Mouse (Mus musculus): ENCODE measurements around the gene Clec11a. TPM values are rescaled to one million over a fixed set of nuclear protein-coding genes. Genes with fewer than 3 reads are reported as not detected.

Gene Clec11a
- total RNA-seq, 2 experiments from 2014 or later, result 0.19 to 1.0 TPM

Other genes with a start within 250 kb of the Clec11a start
- gene Klk1b21, start 204.6 kb downstream of the Clec11a start, total RNA-seq (2015; ENCODE audit: low replicate concordance), result not detected in 2 replicates
- not detected in 2 replicates for gene Klk1b21, start 204.6 kb downstream of the Clec11a start, total RNA-seq (2017; ENCODE audit: low replicate concordance)
- gene Klk1b22, start 194.2 kb downstream of the Clec11a start, total RNA-seq (2015; ENCODE audit: low replicate concordance), result not detected in 2 replicates
- not detected in 2 replicates for gene Klk1b22, start 194.2 kb downstream of the Clec11a start, total RNA-seq (2017; ENCODE audit: low replicate concordance)
- not detected in 2 replicates for gene Klk1b16, start 170.1 kb downstream of the Clec11a start, total RNA-seq (2015; ENCODE audit: low replicate concordance)
- not detected in 2 replicates for gene Klk1b16, start 170.1 kb downstream of the Clec11a start, total RNA-seq (2017; ENCODE audit: low replicate concordance)
- gene Klk1b24, start 118.7 kb downstream of the Clec11a start, total RNA-seq (2015; ENCODE audit: low replicate concordance), result not detected in 2 replicates
- gene Klk1b24, start 118.7 kb downstream of the Clec11a start, total RNA-seq (2017; ENCODE audit: low replicate concordance), result not detected in 2 replicates
- not detected in 2 replicates for gene Klk1b3, start 108.7 kb downstream of the Clec11a start, total RNA-seq (2015; ENCODE audit: low replicate concordance)
- not detected in 2 replicates for gene Klk1b3, start 108.7 kb downstream of the Clec11a start, total RNA-seq (2017; ENCODE audit: low replicate concordance)
- not detected in 2 replicates for gene Klk1b4, start 99.5 kb downstream of the Clec11a start, total RNA-seq (2015; ENCODE audit: low replicate concordance)
- not detected in 2 replicates for gene Klk1b4, start 99.5 kb downstream of the Clec11a start, total RNA-seq (2017; ENCODE audit: low replicate concordance)
- not detected in 2 replicates for gene Klk1b5, start 91.0 kb downstream of the Clec11a start, total RNA-seq (2015; ENCODE audit: low replicate concordance)
- not detected in 2 replicates for gene Klk1b5, start 91.0 kb downstream of the Clec11a start, total RNA-seq (2017; ENCODE audit: low replicate concordance)
- gene Klk1, start 81.5 kb downstream of the Clec11a start, total RNA-seq (2015; ENCODE audit: low replicate concordance), result not detected in 2 replicates
- not detected in 2 replicates for gene Klk1, start 81.5 kb downstream of the Clec11a start, total RNA-seq (2017; ENCODE audit: low replicate concordance)
- gene Gm36864, start 70.7 kb downstream of the Clec11a start, total RNA-seq (2015; ENCODE audit: low replicate concordance), result not detected in 2 replicates
- not detected in 2 replicates for gene Gm36864, start 70.7 kb downstream of the Clec11a start, total RNA-seq (2017; ENCODE audit: low replicate concordance)
- not detected in 2 replicates for gene 1700028J19Rik, start 60.2 kb downstream of the Clec11a start, total RNA-seq (2015; ENCODE audit: low replicate concordance)
- gene 1700028J19Rik, start 60.2 kb downstream of the Clec11a start, total RNA-seq (2017; ENCODE audit: low replicate concordance), result 0.70 TPM in 1 of 2 replicates, not detected in the other
- 8.2 and 9.8 TPM in 2 replicates for gene 2410002F23Rik, start 60.2 kb downstream of the Clec11a start, total RNA-seq (2015; ENCODE audit: low replicate concordance)
- 5.6 and 7.8 TPM in 2 replicates for gene 2410002F23Rik, start 60.2 kb downstream of the Clec11a start, total RNA-seq (2017; ENCODE audit: low replicate concordance)
- not detected in 2 replicates for gene Acp4, start 49.5 kb downstream of the Clec11a start, total RNA-seq (2015; ENCODE audit: low replicate concordance)
- gene Acp4, start 49.5 kb downstream of the Clec11a start, total RNA-seq (2017; ENCODE audit: low replicate concordance), result not detected in 2 replicates
- gene Gm15517, start 45.5 kb downstream of the Clec11a start, total RNA-seq (2015; ENCODE audit: low replicate concordance), result not detected in 2 replicates
- gene Gm15517, start 45.5 kb downstream of the Clec11a start, total RNA-seq (2017; ENCODE audit: low replicate concordance), result not detected in 2 replicates
- gene Shank1, start 3.4 kb upstream of the Clec11a start, total RNA-seq (2015; ENCODE audit: low replicate concordance), result not detected in 2 replicates
- not detected in 2 replicates for gene Shank1, start 3.4 kb upstream of the Clec11a start, total RNA-seq (2017; ENCODE audit: low replicate concordance)
- not detected in 2 replicates for gene Syt3, start 77.2 kb upstream of the Clec11a start, total RNA-seq (2015; ENCODE audit: low replicate concordance)
- not detected in 2 replicates for gene Syt3, start 77.2 kb upstream of the Clec11a start, total RNA-seq (2017; ENCODE audit: low replicate concordance)
- not detected in 2 replicates for gene 1700008O03Rik, start 78.9 kb upstream of the Clec11a start, total RNA-seq (2015; ENCODE audit: low replicate concordance)
- not detected in 2 replicates for gene 1700008O03Rik, start 78.9 kb upstream of the Clec11a start, total RNA-seq (2017; ENCODE audit: low replicate concordance)
- gene Lrrc4b, start 122.1 kb upstream of the Clec11a start, total RNA-seq (2015; ENCODE audit: low replicate concordance), result not detected in 2 replicates
- not detected in 2 replicates for gene Lrrc4b, start 122.1 kb upstream of the Clec11a start, total RNA-seq (2017; ENCODE audit: low replicate concordance)
- gene Aspdh, start 158.5 kb upstream of the Clec11a start, total RNA-seq (2015; ENCODE audit: low replicate concordance), result not detected in 2 replicates
- gene Aspdh, start 158.5 kb upstream of the Clec11a start, total RNA-seq (2017; ENCODE audit: low replicate concordance), result not detected in 2 replicates
- 6.7 and 43.7 TPM in 2 replicates for gene Josd2, start 161.1 kb upstream of the Clec11a start, total RNA-seq (2015; ENCODE audit: low replicate concordance)
- gene Josd2, start 161.1 kb upstream of the Clec11a start, total RNA-seq (2017; ENCODE audit: low replicate concordance), result 33.7 and 59.7 TPM in 2 replicates
- 17.9 and 19.2 TPM in 2 replicates for gene Emc10, start 189.6 kb upstream of the Clec11a start, total RNA-seq (2015; ENCODE audit: low replicate concordance)
- gene Emc10, start 189.6 kb upstream of the Clec11a start, total RNA-seq (2017; ENCODE audit: low replicate concordance), result 12.4 and 13.4 TPM in 2 replicates
- not detected in 2 replicates for gene Fam71e1, start 189.7 kb upstream of the Clec11a start, total RNA-seq (2015; ENCODE audit: low replicate concordance)
- gene Fam71e1, start 189.7 kb upstream of the Clec11a start, total RNA-seq (2017; ENCODE audit: low replicate concordance), result not detected in 2 replicates
- gene Mybpc2, start 217.8 kb upstream of the Clec11a start, total RNA-seq (2015; ENCODE audit: low replicate concordance), result not detected in 2 replicates
- gene Mybpc2, start 217.8 kb upstream of the Clec11a start, total RNA-seq (2017; ENCODE audit: low replicate concordance), result not detected in 2 replicates
- gene Spib, start 225.2 kb upstream of the Clec11a start, total RNA-seq (2015; ENCODE audit: low replicate concordance), result 1.7 and 1.9 TPM in 2 replicates
- gene Spib, start 225.2 kb upstream of the Clec11a start, total RNA-seq (2017; ENCODE audit: low replicate concordance), result 1.9 and 2.6 TPM in 2 replicates
- gene Pold1, start 241.9 kb upstream of the Clec11a start, total RNA-seq (2015; ENCODE audit: low replicate concordance), result 21.3 and 26.5 TPM in 2 replicates
- 16.2 and 29.3 TPM in 2 replicates for gene Pold1, start 241.9 kb upstream of the Clec11a start, total RNA-seq (2017; ENCODE audit: low replicate concordance)
- gene Nr1h2, start 247.0 kb upstream of the Clec11a start, total RNA-seq (2015; ENCODE audit: low replicate concordance), result 34.4 and 41.8 TPM in 2 replicates
- gene Nr1h2, start 247.0 kb upstream of the Clec11a start, total RNA-seq (2017; ENCODE audit: low replicate concordance), result 32.0 and 41.0 TPM in 2 replicates